Mouse (Mus musculus) embryo, embryonic 11 days (tissue): Measurements from ENCODE around the gene Astn2.

ENCODE experiments used
- DNase-seq: peaks from one replicate; pipeline ENCODE4 v3.0.0-alpha.2; 2015

Astn2 gene

GRCm38 (mm10) chr4:65667030-65667610 is 737.3 kb downstream of the Astn2 start:
- DNase-seq = no peak

DNA sequence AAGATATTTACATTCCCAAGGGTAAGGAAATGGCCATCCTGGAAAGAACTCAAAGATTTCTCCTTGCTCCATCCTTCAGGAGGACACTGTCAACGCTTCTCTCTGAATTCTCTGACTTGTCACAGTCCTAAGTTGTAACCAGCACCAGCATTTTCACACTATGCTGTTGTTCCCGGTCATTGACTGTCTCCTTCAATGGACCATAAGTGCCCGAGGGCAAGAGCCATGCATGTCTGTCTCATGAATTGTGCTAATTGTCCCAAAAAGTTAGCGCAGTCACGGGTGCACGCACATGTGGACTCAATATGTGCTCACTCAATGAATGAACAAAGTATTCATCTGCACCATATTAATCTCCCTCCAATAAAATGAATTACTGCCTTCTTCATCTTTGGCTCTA is 741.2 kb downstream of the Astn2 start:
- DNase-seq = no peak

- DNase-seq = peak; percentile 91
These were observed 749.7 kb downstream of the Astn2 start for GRCm38 (mm10) chr4:65654723-65655122.

- no peak for DNase-seq
These were observed 761.8 kb downstream of the Astn2 start for GRCm38 (mm10) chr4:65642611-65643010.

- DNase-seq = no peak
These were observed 766.2 kb downstream of the Astn2 start for GRCm38 (mm10) chr4:65638231-65638630.

DNA sequence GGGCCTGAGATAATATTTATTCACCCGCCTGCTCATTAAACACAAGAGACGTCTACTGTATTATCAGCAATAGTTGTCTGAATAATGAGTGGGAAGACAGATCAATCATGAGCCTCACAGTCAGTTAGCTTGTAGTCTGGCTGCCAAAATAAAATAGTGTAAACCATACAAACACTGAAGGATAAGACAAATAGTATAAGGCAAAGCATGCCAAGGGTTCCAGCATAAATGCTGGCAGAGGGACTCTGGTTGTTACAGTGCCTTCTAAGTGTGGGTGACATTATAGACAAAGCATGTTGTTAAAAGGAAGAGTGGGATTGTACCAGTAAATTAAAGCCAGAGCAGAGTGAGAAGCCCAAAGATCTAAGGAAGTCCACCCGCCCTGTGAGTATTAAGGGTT is 784.3 kb downstream of the Astn2 start:
- no peak for DNase-seq

GRCm38 (mm10) chr4:65613135-65613534 is 791.3 kb downstream of the Astn2 start:
- DNase-seq = no peak

DNA sequence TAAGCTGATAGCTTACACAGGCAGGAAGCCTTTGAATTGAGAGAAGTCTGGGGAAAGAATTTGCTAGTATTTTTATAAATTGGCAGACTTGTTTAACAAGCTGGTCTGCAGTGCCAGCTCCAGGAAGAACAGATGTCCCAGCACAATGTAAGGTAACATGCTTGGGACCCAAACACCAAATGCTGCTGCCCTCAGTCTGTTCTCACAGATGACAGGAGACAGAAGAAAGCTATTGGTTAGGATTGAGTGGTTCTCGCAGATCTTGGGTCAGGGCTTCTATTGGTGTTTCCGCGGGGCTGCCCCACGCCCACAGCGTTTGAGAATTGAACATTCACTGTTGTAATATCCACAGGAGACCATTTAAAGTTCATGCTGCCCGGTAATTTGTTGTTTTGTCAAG is 793.5 kb downstream of the Astn2 start:
- DNase-seq = no peak

DNA sequence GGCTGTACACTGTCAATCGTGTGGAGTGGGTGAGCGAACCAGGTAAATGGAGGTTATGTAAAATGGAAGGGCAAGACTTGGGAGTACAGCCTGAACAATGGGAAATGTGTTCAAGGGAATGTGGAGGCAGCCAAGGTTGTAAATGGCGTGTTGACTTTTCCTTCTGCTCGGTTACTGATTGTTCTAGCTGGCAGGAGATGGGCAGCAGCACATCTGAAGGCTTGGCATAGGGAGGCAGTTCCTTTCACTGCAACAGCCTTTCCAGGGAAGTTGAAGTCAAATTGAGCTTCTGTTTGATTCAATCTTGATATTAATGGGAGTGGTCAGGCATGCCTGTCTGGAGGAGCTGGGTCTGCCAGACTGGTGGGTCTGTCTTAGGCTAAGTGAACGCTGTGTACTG is 794.1 kb downstream of the Astn2 start:
- DNase-seq = no peak

DNA sequence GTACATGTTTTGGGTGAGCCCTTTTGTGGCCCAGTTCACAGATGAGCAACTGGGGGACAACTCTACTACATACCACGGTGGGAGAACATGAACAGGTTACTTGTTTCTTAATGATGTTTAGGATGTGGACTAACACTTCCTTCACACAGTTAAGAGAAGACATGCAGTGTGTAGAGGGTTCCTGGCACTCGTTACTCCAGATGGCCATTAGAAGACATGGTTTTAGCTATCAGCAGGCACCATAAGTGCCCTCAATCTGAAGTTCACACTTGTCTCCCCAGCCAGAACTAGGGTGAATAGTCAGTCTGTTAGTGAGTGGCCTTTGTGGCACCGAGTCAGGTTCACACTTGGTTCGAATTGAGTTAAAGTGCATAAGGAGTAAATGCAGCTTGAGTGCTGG is 796.3 kb downstream of the Astn2 start:
- no peak for DNase-seq

DNA sequence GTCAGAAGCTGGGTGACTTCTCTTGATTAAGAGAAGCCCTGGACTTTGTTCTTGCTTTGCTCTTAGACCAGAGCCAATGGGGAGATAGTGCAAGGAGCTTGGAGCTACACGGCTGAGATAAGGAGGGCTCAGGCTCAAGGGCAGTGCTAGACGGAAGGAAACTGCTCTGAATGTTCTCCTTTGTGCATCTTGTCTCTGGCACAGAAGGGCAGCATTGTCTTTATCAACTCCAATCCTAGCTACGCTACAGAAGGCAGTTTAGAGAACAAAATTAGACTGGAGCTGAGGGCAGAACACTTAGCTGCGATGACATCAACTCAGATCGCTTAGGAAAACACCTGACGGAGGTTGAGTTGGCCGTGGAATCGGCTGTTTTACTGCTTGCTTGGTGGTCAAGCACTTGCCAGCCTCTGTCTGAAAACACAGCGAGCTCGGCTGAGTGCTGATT is 797.2 kb downstream of the Astn2 start:
- no peak for DNase-seq

DNA sequence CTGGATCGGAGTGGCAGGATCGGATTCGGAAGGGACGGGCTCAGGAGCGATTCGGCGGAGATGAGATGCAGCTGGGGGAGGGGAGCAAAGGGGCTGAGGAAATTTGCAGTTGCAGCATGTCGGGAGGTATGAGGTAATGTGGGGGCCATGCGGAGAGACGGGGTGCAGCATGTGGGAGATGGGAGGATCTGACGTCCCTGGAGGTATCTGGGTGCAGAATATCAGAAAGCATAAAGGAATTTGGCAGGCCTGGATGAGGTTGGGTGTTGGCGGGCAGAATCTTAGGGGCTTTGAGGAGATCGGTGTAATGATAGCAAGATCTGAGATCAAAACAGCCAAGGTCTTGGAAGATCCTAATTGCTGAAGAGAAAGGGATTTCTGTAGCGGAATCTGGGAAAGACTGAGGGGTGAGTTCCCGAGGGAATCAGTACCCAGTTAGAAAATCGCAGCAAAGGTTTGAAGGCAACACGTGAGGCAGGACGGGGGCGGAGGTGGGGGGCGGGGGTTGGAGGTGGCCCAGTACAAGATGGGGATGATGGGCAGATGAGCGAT is 799.2 kb downstream of the Astn2 start:
- peak; percentile 49 for DNase-seq

DNA sequence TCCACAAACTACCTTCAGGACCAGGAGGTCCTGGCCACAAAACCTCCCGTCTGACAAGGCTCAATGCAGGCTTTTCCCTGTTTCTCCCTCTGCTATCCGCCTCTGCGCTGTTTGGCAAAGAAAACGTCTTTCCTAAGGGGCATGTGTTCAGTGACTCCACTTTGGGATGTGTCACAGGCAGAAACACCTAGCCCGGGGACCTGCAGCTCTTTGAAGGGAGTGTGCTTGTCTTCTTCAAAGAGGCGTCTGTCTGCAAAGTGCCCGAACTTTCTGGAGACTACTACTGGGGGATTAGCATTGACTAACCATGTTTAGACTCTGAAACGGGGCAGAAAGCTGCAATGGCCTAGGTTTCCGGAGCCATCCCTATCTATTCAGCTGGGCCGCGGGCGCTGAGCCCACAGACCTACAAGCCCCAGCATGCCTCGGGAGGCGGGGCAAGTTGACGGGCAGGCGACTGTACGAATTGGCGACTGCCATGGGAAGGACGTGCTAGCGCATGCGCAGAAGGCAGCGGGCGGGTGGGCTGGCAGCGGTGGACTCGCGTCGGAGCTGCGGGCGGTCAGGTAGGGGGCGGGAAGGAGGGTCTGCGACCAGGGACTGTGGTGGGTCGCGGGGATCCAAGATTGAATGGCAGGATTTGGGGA is 799.8 kb downstream of the Astn2 start, which contains the start of gene Trim32:
TSS of gene Trim32 (plus strand) at position 483 of the 647 bp plus-strand sequence.
- peak; percentile 96 for DNase-seq

DNA sequence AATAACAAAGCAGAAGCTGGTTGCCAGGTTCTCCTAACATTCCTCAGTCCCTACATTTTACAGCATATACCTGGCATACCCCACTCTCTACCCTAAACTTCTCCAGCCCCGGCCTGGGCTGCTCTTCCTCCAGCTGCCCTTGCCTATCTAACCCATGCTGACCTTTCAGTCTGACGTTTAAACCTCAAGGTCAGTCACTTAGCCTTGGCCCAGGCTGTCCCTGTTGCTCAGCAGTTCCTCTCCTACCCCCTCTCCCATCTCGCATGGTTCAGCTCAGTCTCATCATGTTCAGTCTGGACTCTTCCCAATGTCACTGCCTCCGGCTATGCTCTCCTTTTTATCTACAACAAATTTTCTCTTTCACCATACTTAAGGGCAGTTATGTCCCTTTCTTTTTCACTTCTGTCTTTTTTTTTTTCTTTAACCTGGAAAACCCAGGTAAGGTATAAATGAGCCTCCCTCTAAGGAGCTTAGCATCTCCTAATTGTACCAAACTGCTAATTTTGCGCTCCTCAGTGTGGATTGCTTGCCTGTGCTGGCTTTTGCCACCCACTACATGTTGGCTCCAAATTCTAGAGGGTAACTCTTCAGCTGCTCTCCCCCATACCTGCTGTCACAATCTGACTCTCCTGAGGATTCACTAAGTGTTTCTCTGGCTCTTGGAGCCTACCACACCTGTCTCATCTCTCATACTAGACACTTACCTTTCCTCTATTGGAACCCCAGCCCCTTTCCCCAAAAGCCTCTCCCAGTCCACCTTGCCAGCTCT is 809.6 kb downstream of the Astn2 start:
- no peak for DNase-seq

DNA sequence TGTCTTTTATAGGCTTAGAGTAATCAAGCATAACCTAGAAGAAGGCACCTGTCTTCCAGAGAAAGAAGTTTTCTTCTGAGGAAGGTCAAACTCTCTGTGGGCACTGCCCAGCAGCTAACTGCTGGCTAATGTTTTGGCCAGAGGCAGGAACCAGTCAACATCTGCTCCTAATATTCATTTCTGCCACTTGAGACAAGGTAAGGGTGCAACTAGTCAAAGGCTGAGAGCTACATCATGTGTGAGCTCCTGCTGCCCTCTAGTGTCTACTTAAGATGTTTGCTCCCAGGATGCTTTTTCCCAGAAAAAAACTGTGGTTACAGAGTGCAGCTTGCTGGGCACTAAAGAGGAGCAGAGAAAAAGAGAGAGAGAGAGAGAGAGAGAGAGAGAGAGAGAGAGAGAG is 814.6 kb downstream of the Astn2 start:
- DNase-seq = peak; percentile 83

DNA sequence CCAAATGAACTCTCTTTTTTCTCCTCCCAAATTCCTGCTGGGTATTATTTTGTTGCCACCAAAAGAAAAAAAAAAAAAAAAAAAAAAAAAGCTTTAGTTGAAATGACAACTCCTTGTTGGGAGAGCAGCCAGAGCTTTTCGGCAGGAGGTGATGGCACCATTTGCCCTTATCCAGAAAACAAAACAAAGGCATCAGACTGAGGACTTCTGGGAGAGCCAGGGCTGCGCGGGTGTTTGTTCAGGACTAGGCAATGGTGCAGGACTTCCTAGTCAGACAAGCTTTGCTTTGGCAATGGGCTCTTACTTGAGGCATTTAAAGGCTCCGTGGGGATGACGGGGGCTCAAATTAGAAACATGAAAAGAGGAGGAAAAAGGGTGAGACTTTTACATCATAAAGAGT is 817.5 kb downstream of the Astn2 start:
- DNase-seq = no peak

DNA sequence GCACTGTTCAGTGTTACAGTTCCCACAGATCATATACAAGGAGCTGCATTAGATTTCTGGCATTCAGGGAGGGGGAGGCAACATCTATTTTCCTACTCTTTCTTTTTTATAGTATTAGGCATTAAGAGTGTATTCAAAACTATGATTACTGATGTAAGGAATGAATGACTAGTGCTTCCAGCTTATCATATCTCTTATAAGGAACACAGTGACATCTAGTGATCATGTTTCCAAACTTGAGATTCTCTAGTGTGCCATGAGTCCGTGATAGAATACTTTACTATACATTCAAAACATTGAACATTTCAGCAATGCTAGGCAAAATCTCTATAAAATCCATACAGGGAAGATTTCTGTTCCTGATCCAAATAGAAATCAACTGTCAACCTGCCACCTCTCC is 824.2 kb downstream of the Astn2 start:
- DNase-seq = no peak

GRCm38 (mm10) chr4:65565493-65565892 is 838.9 kb downstream of the Astn2 start:
- no peak for DNase-seq

DNA sequence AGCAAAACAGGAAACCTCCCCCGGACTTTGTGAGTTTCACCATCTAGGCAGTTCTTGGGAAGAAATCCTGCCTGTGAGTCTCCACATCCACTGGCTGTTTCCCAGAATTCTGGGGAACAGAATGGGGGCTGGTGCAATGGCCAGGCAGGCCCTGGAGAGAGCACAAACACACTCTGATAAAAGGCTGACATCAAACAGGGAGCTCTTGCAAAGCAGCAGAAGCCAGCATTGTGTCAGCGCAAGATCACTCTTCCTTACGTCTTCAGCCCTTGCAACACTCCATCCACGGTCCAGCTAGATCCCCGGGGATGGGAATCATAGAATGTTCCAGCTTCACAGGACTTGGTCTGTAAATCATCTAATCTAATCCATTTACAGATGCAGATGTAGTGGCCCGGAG is 855.9 kb downstream of the Astn2 start:
- no peak for DNase-seq

- no peak for DNase-seq
These were observed 858.8 kb downstream of the Astn2 start for GRCm38 (mm10) chr4:65545582-65545981.

- DNase-seq = no peak
These were observed 872.2 kb downstream of the Astn2 start for GRCm38 (mm10) chr4:65532071-65532736.

- DNase-seq = no peak
These were observed 872.8 kb downstream of the Astn2 start for GRCm38 (mm10) chr4:65531621-65532020.

DNA sequence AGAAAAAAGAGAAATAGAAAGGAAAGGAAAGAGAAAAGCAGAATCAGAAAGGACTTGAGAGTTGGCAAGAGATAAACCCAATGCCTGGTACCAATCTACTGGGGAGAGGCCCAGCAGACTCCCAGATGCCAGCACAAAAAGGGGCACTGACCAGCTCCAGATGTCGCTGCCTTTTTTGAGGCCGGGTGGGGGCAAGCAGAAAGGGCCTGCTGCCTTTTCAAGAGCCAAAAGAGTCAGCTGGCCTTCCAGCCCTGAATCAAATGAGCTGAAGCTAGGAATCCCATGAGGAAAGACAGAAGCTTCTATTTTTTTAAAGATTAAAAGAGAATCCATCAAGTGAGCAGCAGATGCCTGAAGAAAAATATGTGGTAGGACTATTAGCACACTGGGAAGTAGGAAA is 873.5 kb downstream of the Astn2 start:
- DNase-seq = no peak
